Mouse (Mus musculus) right cerebral cortex, postnatal 25 days (tissue): ENCODE measurements around the gene Adgrb3.
"Not testable (repeated sequence)": the region's sequence is repeated elsewhere in the genome, so short reads cannot be mapped to it uniquely, and the experiment has no call there.

Source experiments
- DNase-seq: peaks from one replicate; pipeline ENCODE4 v3.0.0; 2022

Adgrb3 gene

DNA sequence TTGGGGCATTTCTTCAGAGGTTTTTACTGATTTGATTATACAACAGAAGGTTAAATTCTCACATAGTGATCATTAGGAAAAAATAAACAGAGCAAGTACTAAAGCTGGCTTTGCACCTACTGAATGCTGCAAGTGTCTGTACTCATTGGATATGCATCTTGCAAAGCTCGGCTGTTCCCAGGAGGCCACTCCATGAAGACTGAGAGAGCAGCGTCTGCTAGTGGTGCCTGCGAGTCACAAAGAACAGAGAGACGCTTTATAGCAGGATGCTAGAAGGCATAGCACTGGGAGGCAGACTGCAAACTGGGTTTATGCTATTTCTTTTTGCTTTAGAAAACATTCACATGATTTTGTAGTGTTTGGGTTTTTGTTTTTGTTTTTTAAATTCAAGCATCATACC, 325.2 kb downstream of the Adgrb3 start:
- peak; percentile 38 for DNase-seq

GRCm38 (mm10) chr1:25503524-25503923, 326.0 kb downstream of the Adgrb3 start:
- DNase-seq: no peak

DNA sequence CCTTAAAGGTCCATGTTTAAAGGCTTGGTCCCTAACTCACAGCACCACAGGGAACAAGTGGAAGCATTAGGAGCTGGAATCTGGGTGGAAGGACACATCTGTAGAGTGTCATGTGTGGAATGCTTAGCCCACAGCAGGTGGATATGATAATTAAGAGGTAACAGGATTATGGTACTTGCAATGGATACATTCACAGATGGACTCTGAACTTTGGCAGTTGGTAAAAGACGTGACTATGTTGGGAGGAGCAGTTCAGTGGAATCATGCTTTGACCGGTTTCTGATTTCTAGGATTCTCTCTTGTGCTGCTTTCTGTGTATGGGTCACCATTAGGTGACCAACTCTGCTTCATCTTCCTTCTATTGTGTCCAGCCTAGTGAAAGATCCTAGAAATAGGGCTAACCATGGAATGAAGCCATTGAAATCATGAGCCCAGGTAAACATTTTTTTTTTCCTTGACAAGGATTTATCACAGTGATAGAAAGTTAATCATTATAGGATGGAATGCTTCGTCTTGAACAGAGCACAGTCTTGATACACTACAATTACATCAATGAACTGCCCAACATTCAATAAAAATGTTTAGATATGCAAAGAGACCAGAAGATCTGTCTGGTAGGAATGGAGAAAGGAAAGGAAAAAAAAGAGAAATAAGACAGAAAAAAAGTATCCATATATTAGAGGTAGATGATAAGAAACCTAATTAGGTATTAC, 334.1 kb downstream of the Adgrb3 start:
- DNase-seq: no peak

DNA sequence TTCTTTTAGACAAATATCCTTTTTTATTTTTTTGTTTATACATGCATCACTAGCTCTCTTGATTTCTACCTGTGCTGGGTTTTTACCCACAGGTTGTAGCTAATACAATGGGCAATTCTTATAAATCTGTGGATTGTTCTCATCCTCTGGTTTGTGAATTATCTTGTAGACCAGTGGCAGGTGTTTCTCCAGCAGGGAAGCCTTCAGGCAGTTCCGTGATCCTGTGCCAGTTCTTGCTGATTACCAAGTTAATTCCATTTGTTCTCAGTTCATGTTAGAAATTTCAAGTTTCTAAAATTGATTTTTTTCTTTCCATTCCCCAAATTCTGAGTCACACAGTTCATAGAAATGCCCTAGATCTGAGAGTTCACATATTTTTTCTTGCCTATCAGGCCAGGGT, 338.0 kb downstream of the Adgrb3 start:
- DNase-seq: no peak

DNA sequence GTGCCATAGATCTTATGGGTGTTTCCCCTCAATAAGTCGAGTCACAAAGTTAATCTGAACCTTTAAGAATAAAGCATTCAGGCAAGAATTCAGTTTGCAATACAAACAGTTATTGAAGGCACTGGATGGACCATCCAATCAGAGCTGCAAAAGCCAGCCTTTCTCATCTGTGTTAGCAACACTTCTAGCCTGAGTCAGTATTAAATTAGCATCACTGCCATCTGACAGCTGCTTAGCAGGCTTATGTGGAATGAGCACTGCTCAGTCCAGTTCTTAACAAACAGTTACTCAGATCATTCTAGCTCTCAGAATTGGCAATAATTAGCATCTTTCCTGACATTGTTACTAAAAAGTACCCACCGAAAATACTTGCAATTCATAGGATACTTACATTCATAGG, 339.3 kb downstream of the Adgrb3 start:
- no peak for DNase-seq

- DNase-seq: no peak
Measured at GRCm38 (mm10) chr1:25475699-25476098, 353.8 kb downstream of the Adgrb3 start.

DNA sequence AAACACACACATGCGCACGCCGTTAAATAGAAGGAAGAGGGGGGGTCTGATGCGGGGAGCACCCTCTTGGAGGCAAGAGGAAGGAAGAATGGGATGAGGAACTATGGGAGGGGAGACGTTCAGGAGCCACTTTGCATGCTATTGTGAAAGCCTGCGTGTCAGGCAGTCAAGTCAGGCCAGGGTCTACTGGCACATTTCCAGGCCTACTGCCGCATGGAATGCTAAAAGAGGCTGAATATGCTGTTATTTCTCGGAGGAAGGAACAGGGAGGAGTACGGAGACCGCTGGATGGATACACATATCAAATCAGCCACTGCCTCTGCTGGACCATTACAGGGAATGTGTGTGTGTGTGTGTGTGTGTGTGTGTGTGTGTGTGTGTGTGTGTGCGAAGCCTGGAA, 355.0 kb downstream of the Adgrb3 start:
- DNase-seq: no peak

DNA sequence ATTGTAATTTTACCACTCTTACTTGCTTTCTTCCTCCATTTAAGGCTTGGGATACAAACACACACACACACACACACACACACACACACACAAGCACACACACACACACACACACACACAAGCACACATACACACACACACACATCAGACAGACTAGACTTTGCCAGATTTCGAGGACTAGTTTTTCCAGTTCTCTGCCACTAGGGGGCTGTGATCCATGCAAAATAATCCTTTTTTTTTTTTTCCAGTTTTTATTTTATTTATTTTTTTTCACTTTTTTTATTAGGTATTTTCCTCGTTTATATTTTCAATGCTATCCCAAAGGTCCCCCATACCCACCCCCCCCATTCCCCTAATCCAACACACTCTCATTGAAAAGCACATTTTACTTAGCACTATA, 357.9 kb downstream of the Adgrb3 start:
- DNase-seq: not testable (repeated sequence)

- no peak for DNase-seq
Measured at GRCm38 (mm10) chr1:25462612-25463011, 366.9 kb downstream of the Adgrb3 start.

DNA sequence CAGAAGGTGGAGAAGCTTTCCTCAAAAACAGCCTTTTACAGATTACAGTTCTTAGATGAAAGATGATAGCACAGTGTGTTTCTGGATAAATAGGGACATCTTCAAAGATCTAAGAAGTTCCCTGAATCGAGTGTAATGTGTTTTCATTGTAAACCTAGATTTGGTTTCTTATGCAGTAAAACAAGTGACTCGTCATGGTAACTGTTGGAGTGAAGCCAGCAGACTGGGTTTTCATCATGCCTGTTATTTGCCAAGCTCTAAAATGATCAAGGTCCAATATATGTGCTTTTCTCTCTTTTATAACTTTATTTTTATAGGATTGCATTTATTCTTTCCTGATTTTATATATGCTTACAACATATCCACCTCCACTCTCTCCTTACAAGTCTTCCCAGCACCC, 394.0 kb downstream of the Adgrb3 start:
- no peak for DNase-seq

- no peak for DNase-seq
Measured at GRCm38 (mm10) chr1:25430219-25430862, 399.2 kb downstream of the Adgrb3 start.

DNA sequence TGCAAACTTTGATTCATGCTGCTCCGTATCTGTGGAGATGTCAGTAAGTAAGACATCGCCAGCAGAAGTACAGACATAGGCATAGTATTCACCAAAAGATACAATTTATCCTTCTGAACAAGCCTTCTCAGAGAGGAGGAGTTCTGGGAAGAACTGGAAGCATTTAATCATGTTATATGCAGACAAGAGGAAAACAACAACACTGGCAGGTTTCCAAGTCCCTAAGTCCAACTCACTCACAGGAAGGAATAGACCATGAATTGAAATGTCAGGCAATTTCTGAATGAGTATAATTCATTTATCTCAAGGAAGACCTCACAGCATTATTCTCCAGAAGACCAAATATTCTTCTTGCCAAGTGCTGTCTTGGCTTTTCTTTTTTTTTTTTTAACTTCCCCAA, 408.8 kb downstream of the Adgrb3 start:
- no peak for DNase-seq

DNA sequence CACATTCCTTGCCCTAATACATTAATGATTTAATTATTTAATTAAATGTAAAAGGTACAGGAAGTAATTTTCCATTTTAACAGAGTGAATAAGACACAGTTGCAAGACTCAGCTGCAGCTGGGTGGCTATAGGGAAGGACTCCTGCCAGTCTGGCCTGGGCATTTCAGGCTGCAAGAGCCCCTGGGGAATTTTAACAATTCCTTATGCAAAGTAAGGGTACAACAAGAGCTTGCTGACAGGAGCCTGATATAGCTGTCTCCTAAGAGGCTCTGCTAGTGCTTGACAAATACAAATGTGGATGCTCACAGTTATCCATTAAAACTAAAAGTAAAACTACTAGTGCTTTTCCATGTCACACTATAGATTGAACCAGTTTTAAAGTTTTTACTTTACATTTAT, 410.1 kb downstream of the Adgrb3 start:
- no peak for DNase-seq

- no peak for DNase-seq
Measured at GRCm38 (mm10) chr1:25415084-25415483, 414.4 kb downstream of the Adgrb3 start.

GRCm38 (mm10) chr1:25364186-25364585, 465.3 kb downstream of the Adgrb3 start:
- DNase-seq: no peak

DNA sequence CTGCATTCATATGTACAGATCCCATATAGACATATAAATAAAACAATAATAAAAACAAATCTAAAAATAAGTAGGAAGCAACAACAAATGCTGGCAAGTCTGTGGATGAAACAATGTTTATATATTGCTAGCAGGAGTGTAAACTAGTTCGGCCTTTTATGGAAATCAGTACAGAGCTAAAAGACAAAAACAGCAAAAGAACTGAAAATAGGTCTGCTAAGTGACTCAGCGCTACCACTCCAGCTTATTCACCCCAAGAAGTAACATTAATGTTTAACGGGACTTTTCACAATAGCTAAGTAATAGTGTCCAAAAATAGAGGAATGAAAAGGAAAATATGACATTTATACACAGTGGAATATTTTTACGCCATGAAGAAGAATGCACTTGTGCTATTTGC, 471.0 kb downstream of the Adgrb3 start:
- DNase-seq: no peak

- DNase-seq: no peak
Measured at GRCm38 (mm10) chr1:25355486-25355885, 474.0 kb downstream of the Adgrb3 start.

- DNase-seq: no peak
Measured at GRCm38 (mm10) chr1:25344876-25345275, 484.6 kb downstream of the Adgrb3 start.

GRCm38 (mm10) chr1:25325406-25325805, 504.1 kb downstream of the Adgrb3 start:
- DNase-seq: no peak

GRCm38 (mm10) chr1:25317142-25317541, 512.4 kb downstream of the Adgrb3 start:
- no peak for DNase-seq

GRCm38 (mm10) chr1:25312344-25312743, 517.2 kb downstream of the Adgrb3 start:
- DNase-seq: no peak

DNA sequence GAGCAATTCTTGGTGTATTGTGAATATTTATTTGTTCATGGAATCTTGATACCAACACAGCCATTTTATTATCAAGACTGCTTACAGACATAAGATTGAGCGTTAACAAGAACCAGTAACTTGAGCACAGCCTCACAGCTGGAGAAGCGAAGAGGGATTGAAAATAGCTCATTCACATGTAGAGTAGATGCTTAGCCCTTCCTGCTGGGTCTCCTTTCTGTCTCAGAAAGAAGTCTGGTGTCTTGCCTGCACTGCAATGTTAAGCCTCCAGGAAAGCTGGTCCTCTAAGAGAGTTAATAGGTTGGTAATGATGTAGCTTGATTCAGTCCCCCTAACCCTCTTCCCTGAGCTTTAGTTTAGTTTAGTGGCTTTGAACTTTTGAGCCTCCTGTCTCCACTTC, 519.4 kb downstream of the Adgrb3 start:
- DNase-seq: no peak

GRCm38 (mm10) chr1:25281471-25281870, 548.0 kb downstream of the Adgrb3 start:
- DNase-seq: no peak

DNA sequence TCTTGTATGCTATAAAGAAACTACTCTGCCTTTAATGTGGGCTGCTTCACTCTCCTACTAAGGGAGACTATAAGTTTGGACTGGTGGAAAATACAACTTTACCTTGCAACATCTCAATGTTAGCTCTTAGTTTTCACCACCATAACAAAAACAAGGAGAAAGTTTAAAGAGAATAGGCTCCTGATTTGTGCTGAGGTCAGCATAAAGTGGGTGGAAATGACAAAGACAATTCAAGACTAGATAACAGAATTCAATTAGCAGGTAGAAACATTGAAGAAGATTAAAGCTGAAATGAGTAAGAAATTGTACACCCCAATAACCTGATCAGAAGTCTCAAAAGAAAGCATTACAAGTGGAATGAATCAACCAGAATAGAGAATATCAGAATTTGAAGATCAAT, 578.9 kb downstream of the Adgrb3 start:
- DNase-seq: no peak

DNA sequence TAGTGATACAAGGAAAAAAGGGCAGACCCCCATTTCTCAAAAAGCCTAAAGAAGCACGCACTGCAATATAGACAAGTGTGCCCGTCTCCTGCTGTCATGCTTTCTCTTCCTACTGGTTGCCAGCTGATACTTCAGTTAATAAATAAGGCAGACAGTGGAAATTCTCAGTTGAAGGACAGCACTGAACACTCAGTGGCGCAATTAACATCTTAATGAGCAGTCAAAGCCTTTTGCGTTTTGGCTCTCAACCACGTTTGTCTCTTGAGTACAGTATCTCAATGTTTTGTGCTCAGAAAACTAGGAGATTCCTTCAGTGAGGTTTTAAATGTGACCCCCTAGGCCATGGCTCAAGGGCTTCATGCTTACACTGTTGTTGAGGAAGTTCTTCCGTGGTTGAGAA, 587.1 kb downstream of the Adgrb3 start:
- DNase-seq: no peak
